Mouse (Mus musculus) megakaryocyte-erythroid progenitor cell, adult 5-6 weeks (primary cell): ENCODE data around the gene Ifna2. TPM values are rescaled to one million over a fixed set of nuclear protein-coding genes. Genes with fewer than 3 reads are reported as not detected.

Experiments used
- ATAC-seq: replicated peaks from 2 replicates; pipeline ENCODE4 v1.8.0; 2016; ENCODE audit warnings: mild to moderate bottlenecking, inconsistent platforms; ENCODE audit not compliant: severe bottlenecking, poor library complexity, low FRiP score, low TSS enrichment
- total RNA-seq, 2 experiments: library from RNA; stranded (forward) in 1 of 2; stranded (reverse) in 1 of 2; fragments of 200-1000, 215-1000 nt in 1 of 2; fragments of >200 nt in 1 of 2; fragmentation: Nextera tagmentation in 1 of 2; gene quantifications; 2 replicates each; pipeline ENCODE4 v1.2.3; 2014 to 2017

Ifna2 gene
- total RNA-seq (2014; fragmentation: Nextera tagmentation) = not detected in 2 replicates
- not detected in 2 replicates for total RNA-seq (2017)

- ATAC-seq = no peak
Measured at GRCm38 (mm10) chr4:88683812-88684211, at the start of gene Ifna2. Gene Ifna2 (minus strand): TSS chr4:88683912.

- peak; percentile 98 for ATAC-seq
Measured at GRCm38 (mm10) chr4:88727324-88727723, 43.6 kb upstream of the Ifna2 start.

- no peak for ATAC-seq
Measured at GRCm38 (mm10) chr4:88726727-88727126, 43.0 kb upstream of the Ifna2 start.

- no peak for ATAC-seq
Measured at GRCm38 (mm10) chr4:88723497-88724090, 39.9 kb upstream of the Ifna2 start.

- peak; percentile 89 for ATAC-seq
Measured at GRCm38 (mm10) chr4:88721791-88722721, 38.3 kb upstream of the Ifna2 start, which contains the start of the genes Gm26566 and Klhl9. Gene Gm26566 (plus strand): TSS chr4:88721805. Gene Klhl9 (minus strand): TSS chr4:88722465.

- no peak for ATAC-seq
Measured at GRCm38 (mm10) chr4:88718715-88719114, 35.0 kb upstream of the Ifna2 start.

- no peak for ATAC-seq
Measured at GRCm38 (mm10) chr4:88715059-88715458, 31.3 kb upstream of the Ifna2 start.

GRCm38 (mm10) chr4:88714281-88714680 lies 30.6 kb upstream of the Ifna2 start:
- no peak for ATAC-seq

- ATAC-seq = no peak
Measured at GRCm38 (mm10) chr4:88707128-88707826, 23.6 kb upstream of the Ifna2 start.

GRCm38 (mm10) chr4:88705924-88706323 lies 22.2 kb upstream of the Ifna2 start:
- no peak for ATAC-seq

- no peak for ATAC-seq
Measured at GRCm38 (mm10) chr4:88699301-88699700, 15.6 kb upstream of the Ifna2 start.

GRCm38 (mm10) chr4:88698781-88699180 lies 15.1 kb upstream of the Ifna2 start:
- no peak for ATAC-seq

GRCm38 (mm10) chr4:88697753-88698152 lies 14.0 kb upstream of the Ifna2 start:
- no peak for ATAC-seq

- ATAC-seq = no peak
Measured at GRCm38 (mm10) chr4:88697108-88697507, 13.4 kb upstream of the Ifna2 start.

GRCm38 (mm10) chr4:88696237-88696884 lies 12.6 kb upstream of the Ifna2 start:
- peak; percentile 99 for ATAC-seq

GRCm38 (mm10) chr4:88693392-88693791 lies 9.7 kb upstream of the Ifna2 start:
- ATAC-seq = no peak

- no peak for ATAC-seq
Measured at GRCm38 (mm10) chr4:88692537-88692936, 8.8 kb upstream of the Ifna2 start.

GRCm38 (mm10) chr4:88691259-88691658 lies 7.5 kb upstream of the Ifna2 start, which contains the start of gene Ifnab:
Gene Ifnab (minus strand): TSS chr4:88691359.
- ATAC-seq = no peak

- no peak for ATAC-seq
Measured at GRCm38 (mm10) chr4:88681353-88681752, 2.4 kb downstream of the Ifna2 start.
